Mouse (Mus musculus) kidney, embryonic 16.5 days (tissue): Measurements from ENCODE around the gene Hist1h2ag. TPM values are rescaled to one million over a fixed set of nuclear protein-coding genes. Genes with fewer than 3 reads are reported as not detected.

Experiments
- ATAC-seq: fragments of 200-750 bp; cut with Nextera tagmentation; 2 replicates; pipeline ENCODE4 v1.8.0; 2017; ENCODE audit warnings: moderate TSS enrichment; ENCODE audit not compliant: low FRiP score, low TSS enrichment
- H3K27ac ChIP-seq: fragments of 300-500 bp; sonication (generic); 2 replicates; pipeline ENCODE4 v1.5.1; 2014; ENCODE audit warnings: low read length
- H3K27me3 ChIP-seq: fragments of 300-500 bp; sonication (generic); 2 replicates; pipeline ENCODE4 v1.6.1; 2014; ENCODE audit warnings: low read length, control low read depth, mixed read lengths; ENCODE audit not compliant: insufficient read depth
- H3K36me3 ChIP-seq: fragments of 300-500 bp; sonication (generic); 2 replicates; pipeline ENCODE4 v1.6.1; 2014; ENCODE audit warnings: low read length, control low read depth, mixed read lengths; ENCODE audit not compliant: insufficient read depth
- H3K4me1 ChIP-seq: fragments of 300-500 bp; sonication (generic); 2 replicates; pipeline ENCODE4 v1.6.1; 2014; ENCODE audit warnings: low read length, control low read depth, mixed read lengths; ENCODE audit not compliant: insufficient read depth
- H3K4me2 ChIP-seq: fragments of 300-500 bp; sonication (generic); replicated peaks from 2 replicates; pipeline ENCODE4 v1.6.1; 2014; ENCODE audit warnings: low read depth, low read length
- H3K4me3 ChIP-seq: fragments of 300-500 bp; sonication (generic); 2 replicates; pipeline ENCODE4 v1.5.1; 2014; ENCODE audit warnings: mild to moderate bottlenecking, low read length
- H3K9ac ChIP-seq: fragments of 300-500 bp; sonication (generic); replicated peaks from 2 replicates; pipeline ENCODE4 v1.6.1; 2014; ENCODE audit warnings: low read length
- H3K9me3 ChIP-seq: fragments of 300-500 bp; sonication (generic); 2 replicates; pipeline ENCODE4 v1.6.1; 2016; ENCODE audit warnings: low read length, control low read depth
- WGBS: fragments of 180-500 bp; shearing (Covaris S2); extraction: QIAGEN DNeasy Blood & Tissue Kit; methylation state at CpG from one replicate; pipeline ENCODE4 v1.1.7; 2014; 5-methylcytosine and 5-hydroxymethylcytosine counted together
- microRNA-seq: library from miRNA; unstranded; fragments of <30 nt; microRNA quantifications from one replicate; pipeline ENCODE4, GENCODE M21; 2016
- polyA plus RNA-seq: library from polyadenylated mRNA; unstranded; fragments of >200 nt; fragmentation: Nextera tagmentation; extraction: Ambion mirVana; gene quantifications from 2 replicates; pipeline ENCODE4 v1.2.1, GENCODE M21; 2015

Gene Hist1h2ag
- polyA plus RNA-seq, 1 experiment from 2014 or later, result 49.8 TPM

DNA sequence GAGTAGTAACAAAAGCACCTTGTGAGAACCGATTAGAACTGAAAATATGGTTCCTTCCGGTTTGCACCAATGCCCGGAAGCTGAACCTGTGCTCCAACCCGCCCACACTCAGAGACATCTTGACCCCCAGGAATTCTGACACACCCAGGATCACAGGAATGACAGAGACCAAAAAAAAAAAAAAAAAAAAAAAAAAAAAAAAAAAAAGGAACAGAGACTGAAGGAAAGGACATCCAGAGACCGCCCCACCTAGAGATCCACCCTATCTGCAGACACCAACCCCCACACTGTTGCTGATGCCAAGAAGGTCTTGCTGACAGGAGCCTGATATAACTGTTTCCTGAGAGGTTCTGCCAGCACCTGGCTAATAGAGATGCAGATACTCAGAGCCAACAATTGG lies 50.2 kb downstream of the Hist1h2ag start:
- no peak overlapping the region for H3K4me3 ChIP-seq
- peaks cover 8% of the 10 kb centered on the region for H3K9me3 ChIP-seq
- H3K9ac ChIP-seq, result no peak overlapping the region
- no peaks in the 10 kb centered on the region for H3K36me3 ChIP-seq
- H3K4me2 ChIP-seq, result no peak overlapping the region
- WGBS, result 83% methylated on average over 5 of the region's 5 CpGs
- H3K27ac ChIP-seq, result no peak overlapping the region
- peaks cover 14% of the 10 kb centered on the region for H3K4me1 ChIP-seq
- peaks cover 43% of the 10 kb centered on the region for H3K27me3 ChIP-seq
- ATAC-seq, result no peak

Small RNA genes within 50 kb of the gene (microRNA-seq; reads per million reads assigned to microRNA genes)
- gene Gm26300, result not detected
- not detected for gene Gm44390
- not detected for gene Gm44486

Other genes starting within 250 kb of the Hist1h2ag start
- gene Hist1h2bq, start 232.7 kb downstream of the Hist1h2ag start, polyA plus RNA-seq, result 22.0 and 25.6 TPM in 2 replicates
- gene Hist1h2ao, start 232.5 kb downstream of the Hist1h2ag start, polyA plus RNA-seq, result 2.1 TPM in 1 of 2 replicates, not detected in the other
- not detected in 2 replicates for gene Hist1h4m, start 231.2 kb downstream of the Hist1h2ag start, polyA plus RNA-seq
- gene Hist1h4n, start 210.7 kb downstream of the Hist1h2ag start, polyA plus RNA-seq, result 13.6 and 14.5 TPM in 2 replicates
- 2,785 and 3,191 TPM in 2 replicates for gene Hist1h2ap, start 209.4 kb downstream of the Hist1h2ag start, polyA plus RNA-seq
- gene Hist1h2br, start 209.2 kb downstream of the Hist1h2ag start, polyA plus RNA-seq, result 22.6 and 26.0 TPM in 2 replicates
- gene Zfp184, start 97.8 kb downstream of the Hist1h2ag start, polyA plus RNA-seq, result 11.6 and 13.7 TPM in 2 replicates
- 0.15 and 0.26 TPM in 2 replicates for gene Pom121l2, start 61.8 kb downstream of the Hist1h2ag start, polyA plus RNA-seq
- 0.32 and 0.97 TPM in 2 replicates for gene Prss16, start 33.2 kb downstream of the Hist1h2ag start, polyA plus RNA-seq
- gene Hist1h2ah, start 7.4 kb downstream of the Hist1h2ag start, polyA plus RNA-seq, result 7.8 and 9.2 TPM in 2 replicates
- gene Hist1h2bk, start 7.1 kb downstream of the Hist1h2ag start, polyA plus RNA-seq, result 3.8 and 8.2 TPM in 2 replicates
- gene Hist1h4i, start 1.6 kb downstream of the Hist1h2ag start, polyA plus RNA-seq, result 29.5 and 30.5 TPM in 2 replicates
- 20.2 and 21.5 TPM in 2 replicates for gene Hist1h2bj, start 270 bp upstream of the Hist1h2ag start, polyA plus RNA-seq
- gene Vmn1r188, start 41.5 kb upstream of the Hist1h2ag start, polyA plus RNA-seq, result not detected in 2 replicates
- gene Vmn1r189, start 62.9 kb upstream of the Hist1h2ag start, polyA plus RNA-seq, result not detected in 2 replicates
- not detected in 2 replicates for gene Vmn1r191, start 141.0 kb upstream of the Hist1h2ag start, polyA plus RNA-seq
- gene Vmn1r192, start 148.2 kb upstream of the Hist1h2ag start, polyA plus RNA-seq, result not detected in 2 replicates
- gene Vmn1r193, start 180.2 kb upstream of the Hist1h2ag start, polyA plus RNA-seq, result not detected in 2 replicates
- not detected in 2 replicates for gene Vmn1r194, start 201.3 kb upstream of the Hist1h2ag start, polyA plus RNA-seq
- gene Vmn1r195, start 227.6 kb upstream of the Hist1h2ag start, polyA plus RNA-seq, result not detected in 2 replicates
- gene Vmn1r196, start 247.0 kb upstream of the Hist1h2ag start, polyA plus RNA-seq, result not detected in 2 replicates